Mouse (Mus musculus) small intestine, adult 2 months (tissue): ENCODE measurements around the gene Cxcr5.
A peak's percentile ranks its signal among the peaks of the same experiment; 100 is the strongest.

ENCODE experiments used
- CTCF ChIP-seq: fragments of 200-500 bp; IDR thresholded peaks from 2 replicates; pipeline ENCODE4 v1.5.1; 2012; ENCODE audit warnings: low read depth, mild to moderate bottlenecking, control low read depth, inconsistent platforms, low read length, moderate library complexity, mixed read lengths; ENCODE audit not compliant: insufficient replicate concordance, insufficient read length; ENCODE audit errors: extremely low read depth
- POLR2A ChIP-seq: fragments of 200-500 bp; IDR thresholded peaks from 2 replicates; pipeline ENCODE4 v1.6.1; 2012; ENCODE audit warnings: low read depth, mild to moderate bottlenecking, control low read depth, inconsistent platforms, low read length, moderate library complexity

DNA sequence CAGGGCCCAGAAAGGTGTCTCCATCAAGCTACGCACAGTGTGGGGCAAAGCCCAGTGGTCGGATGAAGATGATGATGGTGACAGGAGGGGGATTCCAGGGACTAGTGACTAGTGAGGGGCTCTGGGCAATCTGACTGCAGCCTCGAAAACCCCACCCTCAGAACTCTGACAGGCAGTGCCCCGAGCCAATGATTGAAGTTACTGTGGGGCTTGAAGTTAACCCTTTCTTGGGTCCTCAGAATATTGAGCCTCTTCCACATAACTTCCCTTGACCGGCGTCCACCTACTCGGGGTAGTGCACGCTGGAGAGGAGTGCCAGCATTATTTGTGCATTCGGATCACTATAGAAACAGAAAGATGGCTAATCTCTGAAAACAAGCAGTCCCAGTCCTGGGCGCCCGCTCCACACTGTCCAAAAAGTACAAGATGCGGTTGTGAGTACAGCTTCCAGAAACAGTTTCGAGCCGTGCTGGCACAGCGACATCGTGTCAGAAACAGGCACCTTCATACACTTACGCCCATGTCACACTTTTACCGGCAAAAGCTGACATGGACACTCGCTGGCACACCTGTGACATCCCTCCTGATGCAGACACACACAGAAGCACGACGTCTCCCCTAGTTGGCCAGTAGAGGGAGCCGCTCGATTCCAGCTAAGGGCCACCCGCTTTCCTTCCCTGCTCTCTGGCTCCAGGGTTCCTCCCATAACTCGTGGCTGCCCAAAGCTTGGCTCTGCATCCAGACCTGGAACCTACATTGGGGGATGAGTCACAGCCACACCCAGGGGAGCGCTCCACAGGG lies 81.8 kb downstream of the Cxcr5 start:
- TF ChIP-seq POLR2A: peak; percentile 21; the same call in 1 of the 2 replicates
- TF ChIP-seq CTCF: peak; percentile 89
